Mouse (Mus musculus) brain, embryonic 14.5 days (tissue): Measurements from ENCODE around the gene Cdkl4.

ENCODE experiments used
- CTCF ChIP-seq: fragments of 200-500 bp; IDR thresholded peaks from 2 replicates; pipeline ENCODE4 v1.5.1; 2012; ENCODE audit warnings: inconsistent platforms, mild to moderate bottlenecking, moderate library complexity, borderline replicate concordance; ENCODE audit not compliant: insufficient read depth, insufficient read length; ENCODE audit errors: extremely low read depth
- POLR2A ChIP-seq: fragments of 200-500 bp; IDR thresholded peaks from 2 replicates; pipeline ENCODE4 v1.6.1; 2012; ENCODE audit warnings: mild to moderate bottlenecking, inconsistent platforms, borderline replicate concordance; ENCODE audit not compliant: poor library complexity, insufficient read depth, insufficient read length, severe bottlenecking; ENCODE audit errors: extremely low read depth

DNA sequence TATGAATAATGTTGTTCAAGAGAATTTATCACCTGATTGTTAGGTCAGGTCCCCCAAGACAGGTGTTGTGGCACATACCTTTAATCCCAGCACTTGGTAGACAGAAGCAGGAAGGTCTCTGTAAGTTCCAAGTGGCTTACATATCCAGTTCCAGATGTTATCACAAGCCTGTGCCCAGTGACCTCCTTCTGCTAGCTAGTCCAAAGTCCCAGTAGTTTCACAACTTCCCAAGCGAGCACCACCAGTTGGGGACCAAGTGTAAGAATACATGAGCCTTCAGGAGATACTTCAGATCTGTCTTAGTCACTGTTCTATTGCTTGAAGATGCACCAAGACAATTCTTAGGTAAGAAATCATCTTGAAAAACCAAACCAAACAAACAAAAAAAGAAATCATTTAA is 83.7 kb downstream of the Cdkl4 start:
- no peak for TF ChIP-seq CTCF
- no peak for TF ChIP-seq POLR2A
